Mouse (Mus musculus) limb, embryonic 11.5 days (tissue): Measurements from ENCODE around the gene Gm8439. TPM values are rescaled to one million over a fixed set of nuclear protein-coding genes. Genes with fewer than 3 reads are reported as not detected.

Source experiments
- ATAC-seq: fragments of 200-750 bp; cut with Nextera tagmentation; 2 replicates; pipeline ENCODE4 v1.8.0; 2017; ENCODE audit warnings: low read depth; ENCODE audit not compliant: insufficient number of reproducible peaks, low FRiP score, low TSS enrichment
- DNase-seq: peaks from one replicate; pipeline ENCODE4 v3.0.0-alpha.2; 2015; ENCODE audit warnings: low spot score
- H3K27ac ChIP-seq: fragments of 300-500 bp; sonication (generic); replicated peaks from 2 replicates; pipeline ENCODE4 v1.5.1; 2014; ENCODE audit warnings: low read depth, mild to moderate bottlenecking, low read length
- H3K27me3 ChIP-seq: fragments of 300-500 bp; sonication (generic); 2 replicates; pipeline ENCODE4 v1.6.1; 2014; ENCODE audit warnings: mild to moderate bottlenecking, low read length, mixed read lengths; ENCODE audit not compliant: control insufficient read depth, insufficient read depth
- H3K36me3 ChIP-seq: fragments of 300-500 bp; sonication (generic); 2 replicates; pipeline ENCODE4 v1.6.1; 2014; ENCODE audit warnings: mild to moderate bottlenecking, low read length, moderate library complexity, mixed read lengths; ENCODE audit not compliant: control insufficient read depth, insufficient read depth
- H3K4me1 ChIP-seq: fragments of 300-500 bp; sonication (generic); 2 replicates; pipeline ENCODE4 v1.6.1; 2014; ENCODE audit warnings: low read length, mixed read lengths; ENCODE audit not compliant: control insufficient read depth, insufficient read depth
- H3K4me2 ChIP-seq: fragments of 300-500 bp; sonication (generic); 2 replicates; pipeline ENCODE4 v1.6.1; 2014; ENCODE audit warnings: low read depth, mild to moderate bottlenecking, moderate library complexity; ENCODE audit not compliant: severe bottlenecking
- H3K4me3 ChIP-seq: fragments of 300-500 bp; sonication (generic); 2 replicates; pipeline ENCODE4 v1.5.1; 2014; ENCODE audit warnings: low read depth, low read length
- H3K9ac ChIP-seq: fragments of 300-500 bp; sonication (generic); 2 replicates; pipeline ENCODE4 v1.6.1; 2014; ENCODE audit warnings: mild to moderate bottlenecking, low read length
- H3K9me3 ChIP-seq: fragments of 300-500 bp; sonication (generic); 2 replicates; pipeline ENCODE4 v1.6.1; 2016; ENCODE audit warnings: low read length; ENCODE audit not compliant: control insufficient read depth
- WGBS: fragments of 180-500 bp; shearing (Covaris S2); extraction: QIAGEN DNeasy Blood & Tissue Kit; methylation state at CpG from one replicate; pipeline ENCODE4 v1.1.7; 2014; 5-methylcytosine and 5-hydroxymethylcytosine counted together
- polyA plus RNA-seq: library from polyadenylated mRNA; unstranded; fragments of >200 nt; fragmentation: Nextera tagmentation; extraction: Ambion mirVana; gene quantifications from 2 replicates; pipeline ENCODE4 v1.2.1, GENCODE M21; 2014

The Gm8439 gene
- polyA plus RNA-seq, 1 experiment from 2014 or later, result not detected

DNA sequence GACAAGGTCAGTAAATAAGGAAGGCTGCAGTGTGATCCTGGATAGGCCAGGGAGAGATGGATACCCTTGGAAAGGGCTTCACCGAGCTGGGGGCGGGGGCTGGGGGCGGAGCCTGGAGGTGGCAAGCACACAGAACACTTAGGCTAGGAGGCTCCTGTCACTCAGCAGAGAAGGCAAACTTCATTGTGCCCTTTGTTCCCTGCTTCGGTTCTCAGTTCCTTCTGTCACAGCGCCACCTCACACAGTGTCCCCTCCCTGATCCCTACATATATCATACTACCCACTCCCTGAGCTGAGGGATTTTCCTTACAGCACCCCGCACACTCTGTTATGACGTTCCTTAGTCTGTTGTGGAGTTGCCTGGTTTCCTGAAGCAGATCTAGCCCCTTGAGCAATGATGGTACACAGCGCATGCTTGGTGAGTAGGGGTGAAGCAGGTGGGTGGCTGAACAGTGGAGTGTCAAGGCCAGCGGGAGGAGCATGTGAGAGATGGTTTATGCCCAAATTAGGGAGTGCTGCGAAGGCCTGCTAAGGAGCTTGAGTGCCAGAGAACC lies 27.1 kb downstream of the Gm8439 start:
- H3K36me3 ChIP-seq, result no peaks in the 10 kb centered on the region
- ATAC-seq (no peak), DNase-seq (no peak)
- H3K4me1 ChIP-seq, result 0 out of 2 replicates have a peak, but pooled peaks cover 6% of the 10 kb centered on the region
- H3K9me3 ChIP-seq, result no peaks in the 10 kb centered on the region
- H3K4me3 ChIP-seq, result no peak overlapping the region
- H3K27ac ChIP-seq, result no peak overlapping the region
- H3K9ac ChIP-seq, result no peak overlapping the region
- H3K27me3 ChIP-seq, result no peaks in the 10 kb centered on the region
- H3K4me2 ChIP-seq, result no peak overlapping the region
- WGBS, result 35% methylated on average over 10 of the region's 10 CpGs

DNA sequence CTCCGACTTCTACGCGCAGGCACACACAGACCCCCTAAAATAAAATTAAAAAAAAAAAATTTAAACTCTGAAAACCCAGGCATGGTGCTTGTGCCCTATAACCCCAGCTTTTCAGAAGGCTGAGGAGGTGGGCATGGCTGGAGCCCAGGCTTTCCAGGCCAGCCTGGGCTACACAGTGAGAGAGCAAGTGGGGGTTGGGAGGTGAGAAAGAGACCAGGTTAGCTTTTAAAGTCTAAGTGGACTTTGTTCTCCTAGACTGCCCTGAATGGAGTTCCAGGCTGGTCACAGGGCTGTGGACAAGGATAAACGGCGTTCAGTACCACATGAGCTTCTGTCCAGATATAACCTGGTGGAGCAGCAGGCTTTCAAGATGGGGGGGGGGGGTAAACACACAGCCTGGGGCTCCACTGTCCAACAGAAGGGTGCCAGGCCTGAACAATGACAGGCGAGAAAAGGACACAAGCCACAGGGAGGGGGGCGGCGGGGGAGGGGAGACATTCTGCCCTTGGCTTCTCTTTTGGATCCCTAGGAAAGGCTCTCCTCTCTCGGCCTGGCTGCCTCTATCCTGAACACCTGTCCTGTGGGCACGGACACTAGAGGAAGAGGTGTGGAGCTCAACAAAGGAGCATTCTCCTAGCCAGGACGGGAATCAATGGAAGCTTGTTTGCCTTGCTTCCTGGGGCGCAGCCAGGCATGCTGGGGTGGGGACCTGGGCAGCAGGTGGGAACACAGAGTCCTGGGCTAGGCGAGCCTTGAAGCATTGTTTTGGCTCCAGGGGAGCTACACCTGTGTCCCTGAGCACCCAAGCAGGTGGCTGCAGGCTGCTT lies 27.9 kb downstream of the Gm8439 start:
- 77% methylated on average over 13 of the region's 13 CpGs for WGBS
- Histone ChIP-seq H3K27me3 (no peaks in the 10 kb centered on the region), H3K36me3 (no peaks in the 10 kb centered on the region), H3K4me3 (no peak overlapping the region), H3K9ac (no peak overlapping the region), H3K4me1 (0 out of 2 replicates have a peak, but pooled peaks cover 6% of the 10 kb centered on the region), H3K9me3 (no peaks in the 10 kb centered on the region), H3K27ac (no peak overlapping the region), H3K4me2 (no peak overlapping the region)
- no peak for ATAC-seq
- DNase-seq, result no peak

DNA sequence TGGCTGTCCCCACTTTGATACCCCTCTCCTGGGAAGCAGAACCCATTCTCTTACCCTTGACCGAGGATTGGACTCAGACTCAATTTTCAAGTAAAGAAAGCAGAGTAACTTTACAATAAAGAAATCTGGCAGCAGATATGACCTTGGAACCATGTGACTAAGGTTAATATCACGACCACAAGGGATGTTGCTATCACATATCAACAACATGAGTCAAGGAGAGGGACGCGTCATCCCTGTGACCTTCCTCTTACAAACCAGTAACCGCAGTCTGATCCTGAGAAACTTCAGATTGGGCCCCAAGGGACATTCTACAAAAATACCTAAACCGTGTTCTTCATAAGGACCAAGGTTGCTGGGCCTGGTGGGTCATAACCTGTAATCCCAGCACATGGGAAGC lies 39.2 kb downstream of the Gm8439 start:
- no peak for DNase-seq
- H3K27ac ChIP-seq, result no peak overlapping the region

DNA sequence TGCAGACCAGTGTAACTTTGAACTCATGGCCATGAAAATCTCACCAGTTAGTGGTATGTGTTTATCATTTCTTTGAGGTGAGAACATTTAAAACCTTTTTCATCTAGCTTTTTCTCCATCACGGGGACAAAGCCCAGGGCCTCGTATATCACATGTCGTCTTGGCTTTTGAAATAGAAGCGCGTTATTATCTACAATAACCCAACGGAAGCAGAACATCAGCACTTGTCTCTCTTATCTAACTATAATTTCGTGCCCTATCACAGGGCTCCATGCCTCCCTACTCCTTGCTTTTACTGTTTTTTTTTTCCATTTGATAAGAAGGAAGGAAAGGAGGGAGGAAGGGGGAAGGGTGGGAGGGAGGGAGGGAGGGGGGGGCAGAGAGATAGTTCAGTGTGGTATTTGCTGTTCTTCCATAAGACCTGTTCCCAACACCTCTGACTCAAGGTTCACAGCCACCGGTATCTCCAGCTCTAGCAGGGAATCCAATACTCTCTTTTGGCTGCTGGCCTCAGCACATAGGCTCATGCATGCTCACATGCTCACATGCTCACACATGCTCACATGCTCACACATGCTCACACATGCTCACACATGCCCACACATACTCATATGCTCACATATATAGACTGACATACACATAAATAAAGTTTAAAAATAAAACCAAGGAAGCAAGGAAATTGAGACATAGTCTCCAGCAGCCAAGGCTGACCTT lies 41.8 kb downstream of the Gm8439 start:
- no peak overlapping the region for H3K4me3 ChIP-seq
- 83% methylated on average over 8 of the region's 8 CpGs for WGBS
- ATAC-seq (no peak), DNase-seq (no peak)
- no peak overlapping the region for H3K4me2 ChIP-seq
- no peaks in the 10 kb centered on the region for H3K4me1 ChIP-seq
- no peaks in the 10 kb centered on the region for H3K9me3 ChIP-seq
- no peak overlapping the region for H3K27ac ChIP-seq
- H3K27me3 ChIP-seq, result no peaks in the 10 kb centered on the region
- no peak overlapping the region for H3K9ac ChIP-seq
- H3K36me3 ChIP-seq, result no peaks in the 10 kb centered on the region

More for the DNA sequence above, 39.2 kb downstream of the Gm8439 start:
- 88% methylated on average over 6 of the region's 6 CpGs for WGBS
- H3K4me3 ChIP-seq, result no peak overlapping the region
- no peak overlapping the region for H3K9ac ChIP-seq
- no peaks in the 10 kb centered on the region for H3K9me3 ChIP-seq
- H3K4me2 ChIP-seq, result no peak overlapping the region
- ATAC-seq, result no peak
- no peaks in the 10 kb centered on the region for H3K4me1 ChIP-seq
- H3K27me3 ChIP-seq, result no peaks in the 10 kb centered on the region
- no peaks in the 10 kb centered on the region for H3K36me3 ChIP-seq

DNA sequence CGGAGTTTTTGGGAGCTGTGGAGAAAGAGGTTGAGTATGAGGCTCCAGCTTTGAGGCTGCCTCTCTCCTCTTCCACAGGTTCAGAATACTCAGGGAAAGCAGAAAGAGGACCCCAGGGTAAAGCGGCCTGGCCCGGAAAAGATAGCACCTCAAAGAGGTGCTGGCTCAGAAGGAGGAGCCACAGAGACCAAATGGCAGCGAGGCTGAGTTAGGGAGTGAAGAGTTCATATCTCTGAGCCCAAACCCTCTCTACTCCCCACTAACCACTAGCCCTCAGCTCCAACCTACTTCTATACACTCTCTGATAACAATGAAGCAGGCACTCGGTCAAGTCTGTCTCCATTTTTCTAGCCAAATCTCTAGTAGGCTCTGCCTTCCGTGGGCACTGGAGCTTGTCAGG lies 43.3 kb downstream of the Gm8439 start:
- Histone ChIP-seq H3K27me3 (no peaks in the 10 kb centered on the region), H3K9me3 (no peaks in the 10 kb centered on the region), H3K4me3 (no peak overlapping the region), H3K4me2 (no peak overlapping the region), H3K4me1 (no peaks in the 10 kb centered on the region), H3K27ac (no peak overlapping the region), H3K9ac (no peak overlapping the region), H3K36me3 (no peaks in the 10 kb centered on the region)
- ATAC-seq (no peak), DNase-seq (no peak)
- 40% methylated on average over 6 of the region's 6 CpGs for WGBS

DNA sequence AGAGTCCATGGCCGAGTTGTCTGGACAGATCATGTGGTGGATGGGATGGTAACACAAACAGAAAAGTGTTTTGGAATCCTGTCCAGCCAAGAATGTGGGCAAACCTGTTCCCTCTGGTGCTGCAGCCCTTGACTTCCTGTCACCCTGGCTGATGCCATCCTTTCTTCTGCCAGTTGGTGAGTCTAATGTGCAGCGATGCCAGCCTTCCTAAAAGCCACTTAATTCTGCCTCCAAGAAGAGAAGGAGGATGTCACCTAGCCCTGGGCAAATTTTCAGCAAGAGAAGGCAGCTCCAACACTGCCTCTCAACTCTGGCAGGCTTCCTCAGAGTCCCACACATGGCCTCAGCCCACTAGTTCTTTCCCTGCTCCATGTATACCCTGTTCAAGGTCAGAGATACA lies 46.8 kb downstream of the Gm8439 start:
- Histone ChIP-seq H3K27me3 (no peaks in the 10 kb centered on the region), H3K27ac (no peak overlapping the region), H3K9me3 (no peaks in the 10 kb centered on the region), H3K4me1 (no peaks in the 10 kb centered on the region), H3K4me2 (no peak overlapping the region), H3K9ac (no peak overlapping the region), H3K36me3 (no peaks in the 10 kb centered on the region), H3K4me3 (no peak overlapping the region)
- DNase-seq (no peak), ATAC-seq (no peak)
- WGBS, result 83% methylated on average over 2 of the region's 2 CpGs

DNA sequence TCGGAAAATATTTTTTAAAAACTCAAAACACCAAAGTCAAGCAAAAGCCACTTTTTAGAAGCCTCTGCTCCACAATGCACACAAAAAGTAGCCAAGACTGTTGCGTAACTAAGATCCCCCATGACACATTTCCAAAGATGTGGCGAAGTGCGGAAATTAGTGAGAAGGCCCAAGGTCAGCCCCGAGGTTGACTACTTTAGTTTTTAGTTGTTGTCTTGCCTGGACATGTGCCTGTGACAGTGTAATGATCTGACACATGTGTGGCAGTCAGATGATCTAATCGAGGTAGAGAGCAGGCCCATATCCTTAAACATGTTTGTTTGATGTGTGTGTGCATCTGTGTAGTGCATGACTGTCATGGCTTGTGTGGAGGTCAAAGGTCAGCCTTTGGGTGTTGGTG lies 53.4 kb downstream of the Gm8439 start:
- 89% methylated on average over 6 of the region's 6 CpGs for WGBS
- no peak overlapping the region for H3K4me3 ChIP-seq
- no peak overlapping the region for H3K4me2 ChIP-seq
- H3K36me3 ChIP-seq, result no peaks in the 10 kb centered on the region
- no peaks in the 10 kb centered on the region for H3K27me3 ChIP-seq
- H3K4me1 ChIP-seq, result no peaks in the 10 kb centered on the region
- no peaks in the 10 kb centered on the region for H3K9me3 ChIP-seq
- H3K27ac ChIP-seq, result no peak overlapping the region
- DNase-seq (no peak), ATAC-seq (no peak)
- no peak overlapping the region for H3K9ac ChIP-seq

DNA sequence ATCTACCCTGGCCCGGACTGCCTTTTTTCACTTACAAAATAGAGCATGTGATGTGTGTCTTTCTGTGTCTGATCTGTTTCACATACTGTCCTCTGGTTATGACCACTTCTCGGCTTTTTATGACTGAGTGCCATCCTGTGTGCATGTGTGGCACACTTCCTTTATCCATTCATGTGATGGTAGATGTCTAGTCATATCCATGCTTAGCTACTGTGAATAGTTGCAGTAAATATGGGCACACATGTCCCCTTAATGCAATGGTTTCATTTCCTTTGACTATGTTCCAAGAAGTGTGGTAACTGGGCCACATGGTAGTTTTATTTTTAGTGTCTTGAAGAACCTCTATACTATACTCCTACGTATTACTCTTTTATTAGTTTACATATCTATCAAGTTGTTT lies 55.4 kb downstream of the Gm8439 start:
- 85% methylated on average over 3 of the region's 3 CpGs for WGBS
- ATAC-seq, result no peak
- Histone ChIP-seq H3K9me3 (no peaks in the 10 kb centered on the region), H3K27ac (no peak overlapping the region), H3K9ac (no peak overlapping the region), H3K4me1 (no peaks in the 10 kb centered on the region), H3K4me3 (no peak overlapping the region), H3K36me3 (no peaks in the 10 kb centered on the region), H3K27me3 (peaks cover 6% of the 10 kb centered on the region), H3K4me2 (no peak overlapping the region)
- DNase-seq, result no peak
